Mouse (Mus musculus) stomach, embryonic 14.5 days (tissue): ENCODE data around the gene E2f1. TPM values are rescaled to one million over a fixed set of nuclear protein-coding genes. Genes with fewer than 3 reads are reported as not detected.

ENCODE experiments used
- ATAC-seq: fragments of 200-750 bp; cut with Nextera tagmentation; 2 replicates; pipeline ENCODE4 v1.8.0; 2017; ENCODE audit warnings: low read depth, moderate TSS enrichment; ENCODE audit not compliant: insufficient number of reproducible peaks, insufficient read depth, low FRiP score
- H3K27ac ChIP-seq: fragments of 300-500 bp; sonication (generic); 2 replicates; pipeline ENCODE4 v1.5.1; 2014; ENCODE audit warnings: mild to moderate bottlenecking, low read length, moderate library complexity, mixed read lengths
- H3K27me3 ChIP-seq: fragments of 300-500 bp; sonication (generic); 2 replicates; pipeline ENCODE4 v1.6.1; 2014; ENCODE audit warnings: low read length, control low read depth, mixed read lengths; ENCODE audit not compliant: control insufficient read depth, insufficient read depth
- H3K36me3 ChIP-seq: fragments of 300-500 bp; sonication (generic); 2 replicates; pipeline ENCODE4 v1.6.1; 2014; ENCODE audit warnings: mild to moderate bottlenecking, control low read depth, low read length, moderate library complexity, mixed read lengths; ENCODE audit not compliant: control insufficient read depth, insufficient read depth
- H3K4me1 ChIP-seq: fragments of 300-500 bp; sonication (generic); 2 replicates; pipeline ENCODE4 v1.6.1; 2014; ENCODE audit warnings: low read length, control low read depth, mixed read lengths; ENCODE audit not compliant: control insufficient read depth, insufficient read depth
- H3K4me2 ChIP-seq: fragments of 300-500 bp; sonication (generic); replicated peaks from 2 replicates; pipeline ENCODE4 v1.6.1; 2014; ENCODE audit warnings: low read depth, low read length, control low read depth
- H3K4me3 ChIP-seq: fragments of 300-500 bp; sonication (generic); 2 replicates; pipeline ENCODE4 v1.5.1; 2014; ENCODE audit warnings: low read depth, low read length, control low read depth
- H3K9ac ChIP-seq: fragments of 300-500 bp; sonication (generic); replicated peaks from 2 replicates; pipeline ENCODE4 v1.6.1; 2014; ENCODE audit warnings: low read depth, mild to moderate bottlenecking, control low read depth, low read length, moderate library complexity, mixed read lengths
- H3K9me3 ChIP-seq: fragments of 300-500 bp; sonication (generic); 2 replicates; pipeline ENCODE4 v1.6.1; 2016; ENCODE audit warnings: low read depth, low read length, control low read depth; ENCODE audit not compliant: control insufficient read depth
- WGBS: fragments of 180-500 bp; shearing (Covaris S2); extraction: QIAGEN DNeasy Blood & Tissue Kit; methylation state at CpG from one replicate; pipeline ENCODE4 v1.1.7; 2014; 5-methylcytosine and 5-hydroxymethylcytosine counted together
- polyA plus RNA-seq: library from polyadenylated mRNA; unstranded; fragments of >200 nt; fragmentation: Nextera tagmentation; extraction: Ambion mirVana; gene quantifications from 2 replicates; pipeline ENCODE4 v1.2.1, GENCODE M21; 2014

Gene E2f1
- polyA plus RNA-seq, result 7.4 and 9.8 TPM in 2 replicates

DNA sequence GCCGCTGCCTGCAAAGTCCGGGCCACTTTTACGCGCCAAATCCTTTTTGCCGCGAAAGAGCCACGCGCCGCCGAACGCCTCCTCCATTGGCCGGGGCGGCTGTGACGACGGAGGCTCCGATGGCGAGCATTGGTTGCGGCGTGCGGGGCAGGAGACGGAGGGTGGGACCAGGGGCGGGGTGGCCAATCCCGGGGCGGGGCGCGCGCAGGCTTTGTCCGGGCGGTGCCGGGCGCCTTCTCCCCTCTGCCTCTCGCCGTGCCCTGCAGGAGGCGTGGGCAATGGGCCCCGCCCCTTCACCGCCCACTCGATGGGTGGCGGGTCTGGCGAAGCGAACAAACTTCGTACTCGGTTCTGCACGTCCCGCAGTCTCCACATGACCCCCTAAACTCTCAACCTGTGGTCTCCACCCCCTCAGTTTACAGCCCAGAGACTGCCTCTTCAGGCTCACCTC lies at the start of gene E2f1:
TSS of gene E2f1 (minus strand) at position 57 of the 451 bp plus-strand sequence.
- peak within 1 kb of the TSS; percentile 89 for H3K27ac ChIP-seq
- WGBS, result 1% methylated on average over 35 of the region's 44 CpGs

DNA sequence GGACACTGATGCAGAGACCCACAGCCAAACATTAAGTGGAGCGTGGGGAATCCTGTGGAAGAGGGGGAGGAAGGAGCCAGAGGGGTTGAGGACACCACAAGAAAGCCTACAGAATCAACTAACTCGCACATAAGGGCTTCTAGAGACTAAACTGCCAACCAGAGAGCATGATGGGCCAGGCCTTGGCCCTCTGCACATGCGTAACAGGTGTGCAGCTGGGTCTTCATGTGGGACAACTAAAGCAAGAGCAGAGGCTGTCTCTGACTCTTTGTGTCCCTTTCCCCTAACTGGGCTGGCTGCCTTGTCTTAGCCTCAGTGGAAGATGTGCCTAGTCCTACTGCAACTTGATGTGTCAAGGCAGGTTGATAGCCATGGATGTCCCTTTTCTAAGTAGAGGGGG lies 47.4 kb upstream of the E2f1 start:
- 87% methylated on average over 3 of the region's 3 CpGs for WGBS
- no peak for ATAC-seq
- Histone ChIP-seq H3K4me2 (no peak overlapping the region), H3K4me3 (no peak overlapping the region), H3K36me3 (no peaks in the 10 kb centered on the region), H3K4me1 (0 out of 2 replicates have a peak, but pooled peaks cover 3% of the 10 kb centered on the region), H3K27me3 (no peaks in the 10 kb centered on the region), H3K9ac (no peak overlapping the region), H3K27ac (no peak overlapping the region), H3K9me3 (no peaks in the 10 kb centered on the region)

More for the DNA sequence above, at the start of gene E2f1:
- no peaks in the 10 kb centered on the region for H3K27me3 ChIP-seq
- H3K4me2 ChIP-seq, result peak within 1 kb of the TSS; percentile 82
- H3K9ac ChIP-seq, result peak within 1 kb of the TSS; percentile 87
- H3K4me1 ChIP-seq, result peaks cover 31% of the 10 kb centered on the region
- no peaks in the 10 kb centered on the region for H3K9me3 ChIP-seq
- ATAC-seq, result peak; percentile 96
- H3K36me3 ChIP-seq, result peaks cover 2% of the 10 kb centered on the region; the same call in 1 of the 2 replicates
- H3K4me3 ChIP-seq, result peak within 1 kb of the TSS; percentile 72

DNA sequence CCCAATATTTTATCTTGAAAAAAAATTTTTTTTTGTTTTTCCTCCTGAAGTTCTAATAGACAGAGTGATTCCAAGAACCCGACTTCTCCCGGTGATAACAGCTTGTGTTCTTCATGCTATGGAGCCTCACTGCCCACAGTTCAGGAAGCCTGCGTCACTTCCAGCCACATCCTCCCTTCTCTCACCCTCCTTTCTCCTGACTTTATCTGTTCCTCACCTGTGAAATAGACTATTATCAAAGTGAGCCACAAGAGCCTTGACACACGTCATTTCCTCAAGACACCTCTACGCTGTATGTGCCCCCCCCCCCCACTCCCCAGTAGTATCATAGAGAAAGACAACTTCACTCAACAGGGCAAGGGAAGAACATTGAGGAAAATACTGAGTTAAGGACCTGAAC lies 46.0 kb upstream of the E2f1 start:
- Histone ChIP-seq H3K4me3 (no peak overlapping the region), H3K36me3 (no peaks in the 10 kb centered on the region), H3K4me1 (0 out of 2 replicates have a peak, but pooled peaks cover 3% of the 10 kb centered on the region), H3K4me2 (no peak overlapping the region), H3K9me3 (no peaks in the 10 kb centered on the region), H3K9ac (no peak overlapping the region), H3K27me3 (no peaks in the 10 kb centered on the region), H3K27ac (no peak overlapping the region)
- ATAC-seq, result no peak
- 87% methylated on average over 5 of the region's 5 CpGs for WGBS

DNA sequence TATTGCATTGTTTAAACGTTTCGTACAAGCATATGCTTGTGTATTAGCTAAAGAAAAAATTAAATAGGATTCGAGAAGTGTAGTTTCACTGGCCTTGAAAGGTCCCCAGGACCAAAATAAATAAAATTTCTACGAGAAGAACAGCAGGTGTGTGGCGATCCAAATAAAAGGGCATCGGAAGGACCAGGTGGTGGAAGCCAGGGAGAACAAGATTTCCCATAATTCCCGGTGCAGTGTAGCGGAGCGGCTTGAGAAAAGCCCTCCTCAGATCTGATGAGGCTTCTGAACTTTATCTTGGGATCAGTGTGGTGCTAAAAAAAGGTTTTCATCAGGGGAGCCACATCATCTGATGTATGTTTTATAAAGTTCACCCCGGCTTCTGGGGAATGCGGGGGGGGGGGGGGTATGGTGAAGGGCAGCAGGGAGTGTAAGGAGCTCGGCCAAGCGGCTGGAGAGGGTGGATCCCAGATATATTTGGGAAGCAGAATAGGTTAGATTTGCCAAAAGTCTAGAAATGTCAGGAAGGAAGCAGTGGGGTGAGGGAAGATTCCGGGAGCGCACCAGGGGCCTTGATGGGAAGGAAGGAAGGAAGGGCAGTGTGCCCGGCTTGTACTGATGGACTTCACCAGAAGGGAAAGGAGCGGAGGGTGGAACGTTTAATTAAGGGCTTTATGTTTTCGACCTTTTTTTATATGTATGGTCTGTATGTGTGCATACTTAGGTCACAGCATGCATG lies 45.3 kb upstream of the E2f1 start:
- H3K4me3 ChIP-seq, result no peak overlapping the region
- no peak overlapping the region for H3K9ac ChIP-seq
- H3K36me3 ChIP-seq, result no peaks in the 10 kb centered on the region
- no peaks in the 10 kb centered on the region for H3K9me3 ChIP-seq
- ATAC-seq, result no peak
- 67% methylated on average over 19 of the region's 19 CpGs for WGBS
- no peaks in the 10 kb centered on the region for H3K27me3 ChIP-seq
- H3K4me2 ChIP-seq, result no peak overlapping the region
- 0 out of 2 replicates have a peak, but pooled peaks cover 3% of the 10 kb centered on the region for H3K4me1 ChIP-seq
- H3K27ac ChIP-seq, result no peak overlapping the region

DNA sequence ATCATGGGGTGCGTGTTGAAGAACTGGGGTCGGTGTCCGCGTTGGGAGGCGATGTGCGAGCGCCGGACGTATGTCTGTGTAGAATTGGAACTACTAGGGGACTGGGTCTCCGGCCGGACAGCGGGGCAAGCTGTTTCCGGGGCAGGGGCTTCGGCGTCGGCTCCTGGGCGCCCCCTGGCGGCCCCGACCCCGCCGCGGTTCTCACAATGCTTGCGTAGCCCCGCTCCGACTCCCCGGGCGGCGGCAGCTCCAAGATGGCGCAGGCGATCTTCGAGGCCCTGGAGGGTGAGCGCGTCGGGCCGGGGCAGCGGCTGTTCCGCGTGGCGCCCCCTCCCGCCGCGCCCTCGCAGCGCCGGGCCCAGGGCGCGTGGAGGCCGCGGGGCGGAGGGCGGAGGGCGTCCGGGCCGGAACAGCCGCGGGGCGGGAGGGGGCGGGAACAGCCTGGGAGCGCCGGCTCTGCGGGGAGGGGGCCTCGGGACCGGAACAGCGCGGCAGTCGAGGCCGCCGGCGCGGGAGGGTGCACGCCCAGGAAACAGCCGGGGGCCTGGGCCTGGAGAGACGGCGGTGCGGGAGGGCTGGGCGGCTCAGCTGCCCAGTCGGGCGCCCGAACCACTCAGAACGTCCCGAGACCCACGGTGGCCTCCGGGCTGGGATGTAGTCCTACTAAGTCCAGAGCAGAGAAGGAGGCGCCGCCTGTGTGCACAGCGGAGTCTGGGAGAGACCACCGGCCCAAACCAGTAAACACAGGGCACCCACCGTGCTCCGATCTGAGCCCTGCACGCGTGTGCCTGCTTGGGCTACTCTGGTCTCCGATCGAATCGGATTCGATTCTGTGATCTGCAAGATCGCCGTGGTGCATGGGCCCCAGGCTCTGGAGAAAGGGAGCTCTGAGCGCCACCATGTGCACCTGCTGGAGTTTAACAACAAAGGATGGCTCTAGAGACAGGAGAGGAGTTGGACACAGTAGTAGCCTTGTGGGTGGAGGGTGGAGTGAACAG lies 43.7 kb upstream of the E2f1 start, which contains the start of the genes Zfp341 and 4930519P11Rik:
TSS of gene Zfp341 (plus strand) at position 180 of the 998 bp plus-strand sequence.
TSS of gene 4930519P11Rik (minus strand) at position 320 of the 998 bp plus-strand sequence.
- Histone ChIP-seq H3K36me3 (no peaks in the 10 kb centered on the region), H3K4me2 (peak within 1 kb of the TSS; percentile 77)
- under 1% methylated on average over 91 of the region's 98 CpGs for WGBS

DNA sequence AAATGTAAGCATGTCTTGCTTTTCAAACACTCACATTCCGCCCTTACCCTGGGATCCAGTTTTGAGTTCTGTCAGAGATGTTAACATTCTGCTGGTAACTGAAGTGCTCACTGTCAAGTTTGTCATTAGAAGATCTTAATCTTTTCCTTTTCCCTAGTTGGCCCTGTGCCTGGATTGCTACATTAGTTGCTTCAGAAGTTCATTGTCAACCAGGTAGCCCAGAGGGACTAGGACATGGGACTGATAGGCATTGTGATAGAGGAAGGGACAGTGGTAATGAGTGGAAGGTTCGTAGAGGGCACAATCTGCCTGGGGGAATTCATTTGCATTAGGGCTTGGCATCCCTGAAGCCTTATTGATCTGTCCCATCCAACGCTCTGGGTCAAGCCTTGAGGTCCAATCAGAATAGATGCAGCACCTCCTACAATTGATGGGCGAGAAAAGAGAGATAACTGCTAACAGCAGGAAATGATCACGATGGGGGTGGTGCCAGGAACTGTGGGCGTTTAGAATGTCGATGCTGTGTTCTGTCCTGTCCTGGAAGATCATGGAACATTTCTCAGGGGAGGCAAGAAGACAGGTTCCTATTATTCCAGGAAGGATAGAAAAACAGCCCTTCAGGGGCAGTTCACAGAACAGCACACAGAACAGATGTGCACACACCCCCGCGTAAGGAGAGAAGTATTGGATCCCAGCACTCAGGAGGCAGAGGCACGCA lies 39.5 kb upstream of the E2f1 start:
- H3K36me3 ChIP-seq, result no peaks in the 10 kb centered on the region
- H3K27me3 ChIP-seq, result no peaks in the 10 kb centered on the region
- H3K9ac ChIP-seq, result no peak overlapping the region
- no peak for ATAC-seq
- 0 out of 2 replicates have a peak, but pooled peaks cover 3% of the 10 kb centered on the region for H3K4me1 ChIP-seq
- no peak overlapping the region for H3K4me2 ChIP-seq
- no peak overlapping the region for H3K4me3 ChIP-seq
- no peak overlapping the region for H3K27ac ChIP-seq
- H3K9me3 ChIP-seq, result no peaks in the 10 kb centered on the region
- 65% methylated on average over 10 of the region's 10 CpGs for WGBS

More for the DNA sequence above, 43.7 kb upstream of the E2f1 start, which contains the start of the genes Zfp341 and 4930519P11Rik:
- peak within 1 kb of the TSS; percentile 45 for H3K4me3 ChIP-seq
- peak within 1 kb of the TSS; percentile 98 for H3K27ac ChIP-seq
- peak; percentile 95 for ATAC-seq
- H3K9me3 ChIP-seq, result no peaks in the 10 kb centered on the region
- H3K9ac ChIP-seq, result peak within 1 kb of the TSS; percentile 74
- H3K27me3 ChIP-seq, result no peaks in the 10 kb centered on the region
- H3K4me1 ChIP-seq, result 0 out of 2 replicates have a peak, but pooled peaks cover 3% of the 10 kb centered on the region

DNA sequence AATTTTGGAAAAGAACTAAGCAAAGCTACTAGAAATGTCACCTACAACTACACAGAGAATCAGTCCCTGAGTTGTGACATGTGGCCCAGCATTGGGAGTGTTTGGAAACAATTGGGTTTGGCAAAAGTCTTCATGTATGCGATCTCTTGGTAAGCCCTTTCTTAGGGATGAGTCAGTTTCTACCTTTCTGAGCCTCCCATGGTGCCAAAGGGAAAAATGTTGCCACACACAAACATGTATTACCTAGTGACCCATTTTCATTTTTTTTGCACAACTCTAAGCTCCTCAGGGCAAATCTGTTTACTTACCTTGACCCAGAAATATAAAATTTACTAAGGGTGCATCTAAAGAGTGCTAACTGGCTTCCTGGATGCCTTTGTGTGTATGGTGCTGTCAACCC lies 37.3 kb upstream of the E2f1 start:
- 76% methylated on average over 1 of the region's 1 CpGs for WGBS
- no peak overlapping the region for H3K4me3 ChIP-seq
- peaks cover 7% of the 10 kb centered on the region; the same call in 1 of the 2 replicates for H3K4me1 ChIP-seq
- no peak for ATAC-seq
- H3K36me3 ChIP-seq, result no peaks in the 10 kb centered on the region
- no peak overlapping the region for H3K27ac ChIP-seq
- H3K27me3 ChIP-seq, result no peaks in the 10 kb centered on the region
- no peak overlapping the region for H3K4me2 ChIP-seq
- H3K9ac ChIP-seq, result no peak overlapping the region
- no peaks in the 10 kb centered on the region for H3K9me3 ChIP-seq
